Mouse (Mus musculus): ENCODE results near the gene Lhfp. TPM values are rescaled to one million over a fixed set of nuclear protein-coding genes. Genes with fewer than 3 reads are reported as not detected.
"Not testable (repeated sequence)": the region's sequence is repeated elsewhere in the genome, so short reads cannot be mapped to it uniquely, and the experiment has no call there.

Lhfp gene
- total and polyA plus RNA-seq, 3 experiments: 0.29 to 2.8 TPM; not detected in 1

- H3K4me3 ChIP-seq (ENCODE audit: low read depth, low read length): no peak overlapping the region
- H3K27me3 ChIP-seq (ENCODE audit: insufficient read depth, low read length): no peaks in the 10 kb centered on the region
- H3K36me3 ChIP-seq (replicated peaks): no peaks in the 10 kb centered on the region
- H3K4me1 ChIP-seq (ENCODE audit: insufficient read depth, low read depth, low read length): no peaks in the 10 kb centered on the region
- TF ChIP-seq CTCF (IDR thresholded peaks at IDR 0.05; ENCODE audit: low read depth, low read length) (no peak), GATA1 (IDR thresholded peaks at IDR 0.05; ENCODE audit: borderline replicate concordance, low read length) (no peak), GATA2 (IDR thresholded peaks at IDR 0.05; ENCODE audit: borderline replicate concordance, low read depth, low read length) (no peak), POLR2AphosphoS5 (IDR thresholded peaks at IDR 0.05; ENCODE audit: insufficient replicate concordance, low read depth, low read length) (no peak), TAL1 (conservative IDR thresholded peaks at IDR 0.05; ENCODE audit: low read depth, low read length) (no peak)
- no peak for ATAC-seq (ENCODE audit: extremely low read depth, insufficient number of reproducible peaks, low FRiP score, poor library complexity, severe bottlenecking)
- no peak for DNase-seq (ENCODE audit: low spot score)
- peaks cover 15% of the 10 kb centered on the region for H3K9me3 ChIP-seq (replicated peaks)
Measured at GRCm38 (mm10) chr3:53231112-53231511, 189.8 kb downstream of the Lhfp start.

GRCm38 (mm10) chr3:53232411-53232810 lies 191.1 kb downstream of the Lhfp start:
- not testable (repeated sequence) for H3K4me3 ChIP-seq (ENCODE audit: low read depth, low read length); DNase-seq (ENCODE audit: low spot score); ATAC-seq (ENCODE audit: extremely low read depth, insufficient number of reproducible peaks, low FRiP score, poor library complexity, severe bottlenecking); H3K36me3 ChIP-seq (replicated peaks); H3K27me3 ChIP-seq (ENCODE audit: insufficient read depth, low read length); H3K4me1 ChIP-seq (ENCODE audit: insufficient read depth, low read depth, low read length)
- H3K9me3 ChIP-seq (replicated peaks): peaks cover 22% of the 10 kb centered on the region

- DNase-seq (ENCODE audit: low spot score) (no peak), ATAC-seq (ENCODE audit: extremely low read depth, insufficient number of reproducible peaks, low FRiP score, poor library complexity, severe bottlenecking) (no peak)
- Histone ChIP-seq H3K27me3 (ENCODE audit: insufficient read depth, low read length) (no peaks in the 10 kb centered on the region), H3K36me3 (replicated peaks) (no peaks in the 10 kb centered on the region), H3K9me3 (replicated peaks) (peaks cover 22% of the 10 kb centered on the region), H3K4me1 (ENCODE audit: insufficient read depth, low read depth, low read length) (no peaks in the 10 kb centered on the region), H3K4me3 (ENCODE audit: low read depth, low read length) (no peak overlapping the region)
- TF ChIP-seq CTCF (IDR thresholded peaks at IDR 0.05; ENCODE audit: low read depth, low read length) (no peak), POLR2AphosphoS5 (IDR thresholded peaks at IDR 0.05; ENCODE audit: insufficient replicate concordance, low read depth, low read length) (no peak), GATA1 (IDR thresholded peaks at IDR 0.05; ENCODE audit: borderline replicate concordance, low read length) (no peak)
Measured at GRCm38 (mm10) chr3:53234689-53235088, 193.4 kb downstream of the Lhfp start.

GRCm38 (mm10) chr3:53236471-53236870 lies 195.1 kb downstream of the Lhfp start:
- DNase-seq (ENCODE audit: low spot score): no peak
- TF ChIP-seq GATA1 (IDR thresholded peaks at IDR 0.05; ENCODE audit: borderline replicate concordance, low read length): no peak
- TF ChIP-seq CTCF (IDR thresholded peaks at IDR 0.05; ENCODE audit: low read depth, low read length): no peak
- no peak for TF ChIP-seq POLR2AphosphoS5 (IDR thresholded peaks at IDR 0.05; ENCODE audit: insufficient replicate concordance, low read depth, low read length)
- TF ChIP-seq TAL1 (conservative IDR thresholded peaks at IDR 0.05; ENCODE audit: low read depth, low read length): no peak
- no peak for TF ChIP-seq GATA2 (IDR thresholded peaks at IDR 0.05; ENCODE audit: borderline replicate concordance, low read depth, low read length)

GRCm38 (mm10) chr3:53240150-53240549 lies 198.8 kb downstream of the Lhfp start:
- Histone ChIP-seq H3K9me3 (replicated peaks) (peaks cover 14% of the 10 kb centered on the region), H3K4me1 (ENCODE audit: insufficient read depth, low read depth, low read length) (no peaks in the 10 kb centered on the region), H3K27me3 (ENCODE audit: insufficient read depth, low read length) (no peaks in the 10 kb centered on the region), H3K36me3 (replicated peaks) (no peaks in the 10 kb centered on the region), H3K4me3 (ENCODE audit: low read depth, low read length) (no peak overlapping the region)
- TF ChIP-seq GATA2 (IDR thresholded peaks at IDR 0.05; ENCODE audit: borderline replicate concordance, low read depth, low read length) (no peak), GATA1 (IDR thresholded peaks at IDR 0.05; ENCODE audit: borderline replicate concordance, low read length) (no peak)
- no peak for ATAC-seq (ENCODE audit: extremely low read depth, insufficient number of reproducible peaks, low FRiP score, poor library complexity, severe bottlenecking)
- DNase-seq (ENCODE audit: low spot score): no peak

More at GRCm38 (mm10) chr3:53236471-53236870, 195.1 kb downstream of the Lhfp start:
- Histone ChIP-seq H3K4me1 (ENCODE audit: insufficient read depth, low read depth, low read length) (no peaks in the 10 kb centered on the region), H3K27me3 (ENCODE audit: insufficient read depth, low read length) (no peaks in the 10 kb centered on the region), H3K36me3 (replicated peaks) (no peaks in the 10 kb centered on the region), H3K4me3 (ENCODE audit: low read depth, low read length) (no peak overlapping the region), H3K9me3 (replicated peaks) (peaks cover 25% of the 10 kb centered on the region)
- no peak for ATAC-seq (ENCODE audit: extremely low read depth, insufficient number of reproducible peaks, low FRiP score, poor library complexity, severe bottlenecking)

- H3K36me3 ChIP-seq (replicated peaks): no peaks in the 10 kb centered on the region
- no peaks in the 10 kb centered on the region for H3K4me1 ChIP-seq (ENCODE audit: insufficient read depth, low read depth, low read length)
- ATAC-seq (ENCODE audit: extremely low read depth, insufficient number of reproducible peaks, low FRiP score, poor library complexity, severe bottlenecking) (no peak), DNase-seq (ENCODE audit: low spot score) (no peak)
- peaks cover 12% of the 10 kb centered on the region for H3K9me3 ChIP-seq (replicated peaks)
- no peaks in the 10 kb centered on the region for H3K27me3 ChIP-seq (ENCODE audit: insufficient read depth, low read length)
- TF ChIP-seq TAL1 (conservative IDR thresholded peaks at IDR 0.05; ENCODE audit: low read depth, low read length): no peak
- TF ChIP-seq CTCF (IDR thresholded peaks at IDR 0.05; ENCODE audit: low read depth, low read length): no peak
- no peak for TF ChIP-seq GATA2 (IDR thresholded peaks at IDR 0.05; ENCODE audit: borderline replicate concordance, low read depth, low read length)
- no peak for TF ChIP-seq POLR2AphosphoS5 (IDR thresholded peaks at IDR 0.05; ENCODE audit: insufficient replicate concordance, low read depth, low read length)
- TF ChIP-seq GATA1 (IDR thresholded peaks at IDR 0.05; ENCODE audit: borderline replicate concordance, low read length): no peak
- no peak overlapping the region for H3K4me3 ChIP-seq (ENCODE audit: low read depth, low read length)
Measured at GRCm38 (mm10) chr3:53245571-53246208, 204.4 kb downstream of the Lhfp start.

GRCm38 (mm10) chr3:53247102-53247501 lies 205.8 kb downstream of the Lhfp start:
- DNase-seq (ENCODE audit: low spot score): no peak
- Histone ChIP-seq H3K4me1 (ENCODE audit: insufficient read depth, low read depth, low read length) (no peaks in the 10 kb centered on the region), H3K4me3 (ENCODE audit: low read depth, low read length) (no peak overlapping the region), H3K9me3 (replicated peaks) (peaks cover 12% of the 10 kb centered on the region), H3K27me3 (ENCODE audit: insufficient read depth, low read length) (no peaks in the 10 kb centered on the region), H3K36me3 (replicated peaks) (no peaks in the 10 kb centered on the region)
- ATAC-seq (ENCODE audit: extremely low read depth, insufficient number of reproducible peaks, low FRiP score, poor library complexity, severe bottlenecking): no peak
- TF ChIP-seq TAL1 (conservative IDR thresholded peaks at IDR 0.05; ENCODE audit: low read depth, low read length): no peak
- no peak for TF ChIP-seq CTCF (IDR thresholded peaks at IDR 0.05; ENCODE audit: low read depth, low read length)

Data from G1E (cell line).